Mouse (Mus musculus) kidney, adult 2 months (tissue): ENCODE results near the gene Hoxb8. TPM values are rescaled to one million over a fixed set of nuclear protein-coding genes. Genes with fewer than 3 reads are reported as not detected.

Experiments
- DNase-seq: peaks from one replicate; pipeline ENCODE4 v3.0.0; 2021
- H3K27ac ChIP-seq: fragments of 200-500 bp; 2 replicates; pipeline ENCODE4 v1.5.1; 2012; ENCODE audit warnings: low read depth, low read length, control low read depth, inconsistent platforms; ENCODE audit not compliant: insufficient read depth
- H3K27me3 ChIP-seq: fragments of 200-500 bp; replicated peaks from 2 replicates; pipeline ENCODE4 v1.6.1; 2012; ENCODE audit warnings: mild to moderate bottlenecking, moderate library complexity, low read length, inconsistent platforms; ENCODE audit not compliant: control insufficient read depth, insufficient read depth
- H3K36me3 ChIP-seq: fragments of 200-500 bp; 2 replicates; pipeline ENCODE4 v1.6.1; 2012; ENCODE audit warnings: mild to moderate bottlenecking, moderate library complexity, low read length, inconsistent platforms; ENCODE audit not compliant: control insufficient read depth, insufficient read depth
- H3K4me1 ChIP-seq: fragments of 200-500 bp; 2 replicates; pipeline ENCODE4 v1.6.1; 2011; ENCODE audit warnings: low read length; ENCODE audit not compliant: control insufficient read depth, insufficient read depth
- H3K4me3 ChIP-seq: fragments of 200-500 bp; 2 replicates; pipeline ENCODE4 v1.5.1; 2011; ENCODE audit warnings: mild to moderate bottlenecking, low read depth, low read length, control low read depth; ENCODE audit not compliant: insufficient read depth
- CTCF ChIP-seq: fragments of 200-500 bp; conservative IDR thresholded peaks from 2 replicates; pipeline ENCODE4 v1.5.1; 2011; ENCODE audit warnings: low read depth, mild to moderate bottlenecking, control low read depth, low read length, moderate library complexity, mixed read lengths; ENCODE audit not compliant: insufficient read depth, insufficient read length
- POLR2A ChIP-seq: fragments of 200-500 bp; IDR thresholded peaks from one replicate; pipeline ENCODE4 v1.6.1; 2011; ENCODE audit warnings: low read depth, low read length, control low read depth
- WGBS: fragments of 180-500 bp; shearing (Covaris S2); methylation state at CpG from one replicate; pipeline ENCODE4 v1.1.7; 2018; 5-methylcytosine and 5-hydroxymethylcytosine counted together
- polyA plus RNA-seq: library from polyadenylated mRNA; depleted of rRNA; stranded (reverse); fragments of >200 nt; gene quantifications from 2 replicates; pipeline ENCODE4 v1.2.3, GENCODE M21; 2012

Gene Hoxb8
- polyA plus RNA-seq, 1 experiment, result 51.7 TPM

- H3K4me1 ChIP-seq, result peaks cover 7% of the 10 kb centered on the region; the same call in 1 of the 2 replicates
- H3K27me3 ChIP-seq, result no peaks in the 10 kb centered on the region
- peak overlapping the region; percentile 94 for H3K27ac ChIP-seq
- peak overlapping the region; percentile 92 for H3K4me3 ChIP-seq
- peaks cover 1% of the 10 kb centered on the region; the same call in 1 of the 2 replicates for H3K36me3 ChIP-seq
- DNase-seq, result peak; percentile 78
- WGBS, result 4% methylated on average over 29 of the region's 29 CpGs
- TF ChIP-seq CTCF (no peak), POLR2A (no peak)
Measured at GRCm38 (mm10) chr11:96319910-96320309, 38.2 kb downstream of the Hoxb8 start.

DNA sequence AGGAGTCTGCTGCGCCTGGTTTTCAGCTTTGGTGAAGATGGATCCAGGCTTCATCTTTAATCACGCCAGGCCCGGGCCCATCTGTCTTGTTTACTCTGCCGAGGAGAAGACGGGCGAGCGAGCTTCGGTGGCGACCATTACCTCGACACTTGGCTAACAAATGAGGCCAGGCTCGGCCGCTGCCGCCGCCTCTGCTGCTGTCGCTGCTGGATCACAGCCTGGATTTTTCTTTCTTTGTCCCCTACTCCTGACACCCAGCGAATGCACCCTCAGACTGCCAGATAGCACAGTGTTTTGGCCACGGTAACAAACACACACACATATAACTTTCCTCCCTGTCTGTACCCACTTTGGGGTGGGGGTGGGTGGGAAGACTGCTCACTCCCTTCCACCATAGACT, 39.0 kb downstream of the Hoxb8 start:
- Histone ChIP-seq H3K27me3 (no peaks in the 10 kb centered on the region), H3K4me3 (peak overlapping the region; percentile 18; the same call in 1 of the 2 replicates)
- DNase-seq, result no peak

DNA sequence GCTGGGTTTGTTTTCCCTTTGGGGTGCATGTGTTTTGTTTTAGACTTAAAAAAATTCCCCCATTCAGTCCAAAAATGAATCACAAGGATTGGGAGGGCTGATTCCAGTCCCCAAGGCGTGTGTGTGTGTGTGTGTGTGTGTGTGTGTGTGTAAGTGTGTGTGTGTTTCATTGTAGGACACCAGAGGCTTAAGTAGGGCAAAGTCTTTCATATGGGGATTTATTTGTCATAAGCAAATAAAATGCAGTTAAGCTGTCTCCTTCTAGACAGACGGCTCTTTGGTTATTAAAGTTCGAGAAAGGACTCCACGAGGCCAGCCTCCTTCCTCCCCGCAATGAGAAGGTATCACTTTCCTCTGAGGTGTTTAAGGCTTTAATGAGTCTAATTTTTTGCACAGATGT, 40.1 kb downstream of the Hoxb8 start:
- Histone ChIP-seq H3K4me3 (no peak overlapping the region), H3K27ac (peak overlapping the region; percentile 48), H3K27me3 (no peaks in the 10 kb centered on the region), H3K4me1 (peaks cover 4% of the 10 kb centered on the region; the same call in 1 of the 2 replicates), H3K36me3 (peaks cover 1% of the 10 kb centered on the region; the same call in 1 of the 2 replicates)
- WGBS, result 40% methylated on average over 5 of the region's 5 CpGs
- no peak for DNase-seq
- no peak for TF ChIP-seq CTCF
- no peak for TF ChIP-seq POLR2A

More for the DNA sequence above, 39.0 kb downstream of the Hoxb8 start:
- H3K27ac ChIP-seq, result peak overlapping the region; percentile 53; the same call in 1 of the 2 replicates
- peaks cover 7% of the 10 kb centered on the region; the same call in 1 of the 2 replicates for H3K4me1 ChIP-seq
- WGBS, result 19% methylated on average over 17 of the region's 17 CpGs
- peaks cover 1% of the 10 kb centered on the region; the same call in 1 of the 2 replicates for H3K36me3 ChIP-seq
- no peak for TF ChIP-seq POLR2A
- TF ChIP-seq CTCF, result no peak

DNA sequence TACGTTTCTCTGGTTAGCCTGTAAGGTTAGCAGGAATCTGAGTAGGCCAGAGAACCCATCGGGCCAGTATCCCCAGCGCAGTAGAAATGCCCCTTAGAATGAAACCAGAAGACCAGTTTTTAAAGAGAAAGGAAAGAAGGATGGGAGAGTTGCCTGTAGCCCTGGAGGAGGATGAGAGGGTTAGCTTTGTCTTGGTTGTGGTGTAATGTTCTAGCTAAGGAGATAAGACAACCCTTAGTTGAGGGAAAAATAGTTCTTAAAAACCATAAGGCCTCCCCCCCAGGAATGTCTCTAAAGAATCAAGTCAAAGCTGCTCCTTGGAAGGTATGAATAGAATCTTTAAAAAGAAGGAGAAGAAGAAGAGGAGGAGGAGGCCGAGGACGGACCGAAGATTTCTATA, 41.0 kb downstream of the Hoxb8 start:
- 57% methylated on average over 6 of the region's 6 CpGs for WGBS
- 0 out of 2 replicates have a peak, but pooled peaks cover 7% of the 10 kb centered on the region for H3K4me1 ChIP-seq
- H3K36me3 ChIP-seq, result peaks cover 1% of the 10 kb centered on the region; the same call in 1 of the 2 replicates
- H3K27me3 ChIP-seq, result no peaks in the 10 kb centered on the region
- no peak for TF ChIP-seq POLR2A
- no peak for TF ChIP-seq CTCF
- H3K27ac ChIP-seq, result peak overlapping the region; percentile 67
- DNase-seq, result no peak
- no peak overlapping the region for H3K4me3 ChIP-seq

DNA sequence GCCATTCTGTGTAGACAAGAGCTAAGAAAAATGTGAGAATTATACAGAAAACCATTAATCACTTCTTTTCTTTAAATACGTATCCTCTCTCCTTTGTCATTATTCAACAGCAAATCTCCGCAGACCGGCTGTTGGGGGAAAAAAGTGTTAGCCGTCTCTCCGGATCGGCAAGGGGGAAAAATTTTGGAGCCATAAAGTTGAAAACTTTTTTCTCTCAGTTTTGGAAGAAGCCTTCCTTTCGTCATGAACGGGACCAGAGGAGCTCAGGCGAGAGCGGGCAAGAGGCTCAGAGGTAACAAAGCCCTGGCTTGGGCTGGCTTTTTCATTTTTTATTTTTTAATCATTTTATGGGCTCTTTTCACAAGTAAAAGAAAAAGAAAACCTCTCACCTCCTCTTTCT, 41.4 kb downstream of the Hoxb8 start, which contains the start of gene Hoxb3:
Hoxb3 (plus strand) TSS at position 173 of the 400 bp plus-strand sequence.
- H3K4me1 ChIP-seq, result 0 out of 2 replicates have a peak, but pooled peaks cover 7% of the 10 kb centered on the region
- H3K36me3 ChIP-seq, result peaks cover 1% of the 10 kb centered on the region; the same call in 1 of the 2 replicates
- WGBS, result 69% methylated on average over 10 of the region's 10 CpGs
- TF ChIP-seq POLR2A, result no peak
- no peak for TF ChIP-seq CTCF
- DNase-seq, result no peak
- H3K27ac ChIP-seq, result peak within 1 kb of the TSS; percentile 69
- H3K4me3 ChIP-seq, result no peak within 1 kb of the TSS
- H3K27me3 ChIP-seq, result no peaks in the 10 kb centered on the region

DNA sequence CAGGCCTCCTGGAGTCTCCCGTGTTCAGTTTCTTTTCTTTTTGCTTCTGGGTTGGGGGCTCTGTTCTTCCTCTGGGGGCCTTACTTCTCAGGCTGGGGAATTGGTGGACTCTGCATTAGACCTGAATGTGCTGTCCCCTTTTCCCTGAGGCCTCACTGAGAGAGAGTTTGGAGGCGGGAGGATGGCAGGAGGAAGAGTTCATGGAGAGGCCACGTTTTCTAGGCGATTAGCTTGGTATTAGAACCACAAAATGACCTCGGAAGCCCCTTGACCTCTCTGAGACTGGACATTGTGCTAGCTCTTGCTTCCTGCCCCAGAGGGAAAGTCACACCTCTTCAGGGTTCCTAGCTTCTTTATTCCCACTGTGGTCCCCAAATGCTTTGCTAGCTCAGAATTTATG, 42.4 kb downstream of the Hoxb8 start:
- 17% methylated on average over 5 of the region's 5 CpGs for WGBS
- Histone ChIP-seq H3K36me3 (peaks cover 1% of the 10 kb centered on the region; the same call in 1 of the 2 replicates), H3K27ac (peak overlapping the region; percentile 9; the same call in 1 of the 2 replicates), H3K4me3 (no peak overlapping the region), H3K27me3 (no peaks in the 10 kb centered on the region), H3K4me1 (0 out of 2 replicates have a peak, but pooled peaks cover 7% of the 10 kb centered on the region)
- DNase-seq, result no peak
- TF ChIP-seq CTCF, result no peak
- TF ChIP-seq POLR2A, result no peak

GRCm38 (mm10) chr11:96324965-96325364, 43.3 kb downstream of the Hoxb8 start:
- WGBS, result 66% methylated on average over 8 of the region's 8 CpGs
- no peak overlapping the region for H3K4me3 ChIP-seq

More at GRCm38 (mm10) chr11:96324965-96325364, 43.3 kb downstream of the Hoxb8 start:
- no peaks in the 10 kb centered on the region for H3K27me3 ChIP-seq
- peaks cover 1% of the 10 kb centered on the region; the same call in 1 of the 2 replicates for H3K36me3 ChIP-seq
- peak overlapping the region; percentile 9; the same call in 1 of the 2 replicates for H3K27ac ChIP-seq
- no peak for DNase-seq
- H3K4me1 ChIP-seq, result 0 out of 2 replicates have a peak, but pooled peaks cover 7% of the 10 kb centered on the region
- TF ChIP-seq CTCF (no peak), POLR2A (no peak)
